Mouse (Mus musculus) olfactory bulb, adult 2 months (tissue): ENCODE data around the gene Cep135. TPM values are rescaled to one million over a fixed set of nuclear protein-coding genes. Genes with fewer than 3 reads are reported as not detected.

Experiments used
- H3K27ac ChIP-seq: fragments of 200-500 bp; 2 replicates; pipeline ENCODE4 v1.5.1; 2012; ENCODE audit warnings: low read depth, low read length; ENCODE audit not compliant: insufficient read depth
- H3K4me1 ChIP-seq: fragments of 200-500 bp; 2 replicates; pipeline ENCODE4 v1.6.1; 2012; ENCODE audit warnings: low read length; ENCODE audit not compliant: control insufficient read depth, insufficient read depth
- H3K4me3 ChIP-seq: fragments of 200-500 bp; 2 replicates; pipeline ENCODE4 v1.5.1; 2012; ENCODE audit warnings: mild to moderate bottlenecking, low read depth, low read length, moderate library complexity; ENCODE audit not compliant: insufficient read depth
- CTCF ChIP-seq: fragments of 200-500 bp; IDR thresholded peaks from 2 replicates; pipeline ENCODE4 v1.5.1; 2012; ENCODE audit warnings: low read depth, mild to moderate bottlenecking, low read length, moderate library complexity; ENCODE audit not compliant: insufficient read depth
- POLR2A ChIP-seq: fragments of 200-500 bp; IDR thresholded peaks from 2 replicates; pipeline ENCODE4 v1.6.1; 2012; ENCODE audit warnings: mild to moderate bottlenecking, low read depth, low read length, moderate library complexity; ENCODE audit not compliant: insufficient read depth
- WGBS: fragments of 180-500 bp; shearing (Covaris S2); methylation state at CpG from one replicate; pipeline ENCODE4 v1.1.7; 2018; 5-methylcytosine and 5-hydroxymethylcytosine counted together
- polyA plus RNA-seq: library from polyadenylated mRNA; stranded (reverse); fragments of >200 nt; gene quantifications from 2 replicates; pipeline ENCODE4 v1.2.4, GENCODE M21; 2012; ENCODE audit warnings: low replicate concordance; ENCODE audit not compliant: missing spikeins, insufficient read depth, insufficient read length

Gene Cep135
- polyA plus RNA-seq, 1 experiment: not detected

- no peak for TF ChIP-seq CTCF
- no peak for TF ChIP-seq POLR2A
- 86% methylated on average over 5 of the region's 5 CpGs for WGBS
- Histone ChIP-seq H3K4me1 (peaks cover 9% of the 10 kb centered on the region; the same call in 1 of the 2 replicates), H3K27ac (no peak overlapping the region), H3K4me3 (no peak overlapping the region)
These were observed 80.0 kb downstream of the Cep135 start for GRCm38 (mm10) chr5:76668547-76668946.

- Histone ChIP-seq H3K4me1 (peaks cover 6% of the 10 kb centered on the region; the same call in 1 of the 2 replicates), H3K27ac (no peak overlapping the region), H3K4me3 (no peak overlapping the region)
- WGBS: 76% methylated on average over 10 of the region's 10 CpGs
- no peak for TF ChIP-seq POLR2A
- no peak for TF ChIP-seq CTCF
These were observed 81.7 kb downstream of the Cep135 start for GRCm38 (mm10) chr5:76670183-76670582.

- WGBS: 98% methylated on average over 5 of the region's 5 CpGs
- H3K4me3 ChIP-seq: no peak overlapping the region
- TF ChIP-seq POLR2A (no peak), CTCF (no peak)
These were observed 85.6 kb downstream of the Cep135 start for GRCm38 (mm10) chr5:76674022-76674653.

GRCm38 (mm10) chr5:76675369-76675768 lies 86.9 kb downstream of the Cep135 start:
- WGBS: 62% methylated on average over 4 of the region's 4 CpGs
- Histone ChIP-seq H3K27ac (no peak overlapping the region), H3K4me1 (no peaks in the 10 kb centered on the region), H3K4me3 (no peak overlapping the region)
- TF ChIP-seq CTCF (no peak), POLR2A (no peak)

More at GRCm38 (mm10) chr5:76674022-76674653, 85.6 kb downstream of the Cep135 start:
- no peak overlapping the region for H3K27ac ChIP-seq
- peaks cover 5% of the 10 kb centered on the region; the same call in 1 of the 2 replicates for H3K4me1 ChIP-seq

- H3K4me1 ChIP-seq: peaks cover 6% of the 10 kb centered on the region
- TF ChIP-seq CTCF: no peak
- no peak for TF ChIP-seq POLR2A
- 84% methylated on average over 3 of the region's 3 CpGs for whole genome bisulfite sequencing
- no peak overlapping the region for H3K4me3 ChIP-seq
- H3K27ac ChIP-seq: no peak overlapping the region
These were observed 92.5 kb downstream of the Cep135 start for GRCm38 (mm10) chr5:76680959-76681358.

GRCm38 (mm10) chr5:76681895-76682656 lies 93.6 kb downstream of the Cep135 start:
- peaks cover 6% of the 10 kb centered on the region for H3K4me1 ChIP-seq
- TF ChIP-seq CTCF: no peak
- TF ChIP-seq POLR2A: no peak
- no peak overlapping the region for H3K27ac ChIP-seq
- 64% methylated on average over 4 of the region's 4 CpGs for WGBS
- H3K4me3 ChIP-seq: no peak overlapping the region

GRCm38 (mm10) chr5:76683455-76683854 lies 95.0 kb downstream of the Cep135 start:
- Histone ChIP-seq H3K4me1 (peaks cover 6% of the 10 kb centered on the region), H3K27ac (no peak overlapping the region), H3K4me3 (no peak overlapping the region)
- WGBS: 38% methylated on average over 5 of the region's 5 CpGs
- TF ChIP-seq POLR2A (no peak), CTCF (no peak)

GRCm38 (mm10) chr5:76684658-76685605 lies 96.4 kb downstream of the Cep135 start:
- Histone ChIP-seq H3K27ac (no peak overlapping the region), H3K4me3 (no peak overlapping the region), H3K4me1 (peaks cover 6% of the 10 kb centered on the region)
- TF ChIP-seq CTCF (no peak), POLR2A (no peak)
- WGBS: 89% methylated on average over 15 of the region's 15 CpGs
